Mouse (Mus musculus) naive thymus-derived CD4-positive, alpha-beta T cell, adult 2 months (primary cell): ENCODE results near the gene Cyb561d1.

ENCODE experiments used
- DNase-seq: peaks from one replicate; pipeline ENCODE4 v3.0.0-alpha.2; 2011; ENCODE audit warnings: low read depth

Cyb561d1 gene

DNA sequence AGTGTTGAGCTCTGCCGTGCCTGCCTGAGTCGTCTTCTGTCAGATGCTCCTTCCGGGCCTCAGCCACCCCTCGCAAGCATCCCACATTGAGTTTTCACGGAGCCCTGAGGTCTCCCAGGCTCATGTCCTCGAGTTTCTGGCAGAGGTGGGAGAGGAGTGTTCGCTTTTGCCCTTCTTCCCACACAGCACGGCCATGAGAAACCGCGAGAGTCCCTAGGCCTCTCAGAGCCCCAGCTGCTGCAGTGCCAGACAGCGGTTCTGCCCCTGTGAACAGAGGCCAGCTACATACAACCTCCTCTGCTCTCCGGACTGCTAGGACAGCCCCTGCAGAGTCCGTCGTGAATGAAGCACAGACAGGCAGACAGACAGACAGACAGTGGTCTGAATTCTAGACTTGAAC is 33.5 kb downstream of the Cyb561d1 start:
- DNase-seq: no peak

DNA sequence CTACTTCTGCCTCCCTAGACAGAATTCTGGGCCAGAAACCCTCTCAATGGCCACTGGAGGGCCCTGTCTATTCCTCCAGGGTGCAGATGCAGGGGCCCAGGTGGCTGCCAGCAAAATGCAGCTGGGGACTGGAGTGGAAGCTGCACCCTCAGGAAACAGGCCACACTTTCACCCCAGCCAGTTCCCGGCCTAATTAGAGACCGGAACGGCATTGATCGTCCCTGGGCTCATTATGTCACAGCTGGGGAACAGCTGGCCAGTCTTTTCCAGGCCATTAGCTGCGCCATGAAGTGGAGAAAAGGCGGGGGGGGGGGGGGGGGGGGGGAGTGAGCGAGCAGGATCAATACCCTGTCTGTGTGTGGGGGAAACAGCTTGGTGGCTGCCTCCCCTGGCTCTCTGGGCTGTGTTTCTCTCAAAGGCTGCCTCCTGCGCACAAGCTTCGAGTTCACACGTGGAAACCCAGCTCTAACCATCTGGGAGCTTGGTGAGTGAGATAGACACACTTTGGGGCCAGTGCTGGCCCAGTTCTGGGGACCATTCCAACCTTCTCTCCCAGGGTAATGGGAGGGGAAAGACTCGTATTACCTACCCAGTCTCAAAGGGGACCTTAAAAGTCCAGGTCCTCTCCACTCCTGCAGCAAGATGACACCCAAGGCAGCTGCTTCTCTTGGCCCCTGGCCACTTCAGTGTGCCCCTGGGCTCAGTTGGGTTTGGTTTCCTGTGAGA is 34.4 kb downstream of the Cyb561d1 start:
- no peak for DNase-seq

DNA sequence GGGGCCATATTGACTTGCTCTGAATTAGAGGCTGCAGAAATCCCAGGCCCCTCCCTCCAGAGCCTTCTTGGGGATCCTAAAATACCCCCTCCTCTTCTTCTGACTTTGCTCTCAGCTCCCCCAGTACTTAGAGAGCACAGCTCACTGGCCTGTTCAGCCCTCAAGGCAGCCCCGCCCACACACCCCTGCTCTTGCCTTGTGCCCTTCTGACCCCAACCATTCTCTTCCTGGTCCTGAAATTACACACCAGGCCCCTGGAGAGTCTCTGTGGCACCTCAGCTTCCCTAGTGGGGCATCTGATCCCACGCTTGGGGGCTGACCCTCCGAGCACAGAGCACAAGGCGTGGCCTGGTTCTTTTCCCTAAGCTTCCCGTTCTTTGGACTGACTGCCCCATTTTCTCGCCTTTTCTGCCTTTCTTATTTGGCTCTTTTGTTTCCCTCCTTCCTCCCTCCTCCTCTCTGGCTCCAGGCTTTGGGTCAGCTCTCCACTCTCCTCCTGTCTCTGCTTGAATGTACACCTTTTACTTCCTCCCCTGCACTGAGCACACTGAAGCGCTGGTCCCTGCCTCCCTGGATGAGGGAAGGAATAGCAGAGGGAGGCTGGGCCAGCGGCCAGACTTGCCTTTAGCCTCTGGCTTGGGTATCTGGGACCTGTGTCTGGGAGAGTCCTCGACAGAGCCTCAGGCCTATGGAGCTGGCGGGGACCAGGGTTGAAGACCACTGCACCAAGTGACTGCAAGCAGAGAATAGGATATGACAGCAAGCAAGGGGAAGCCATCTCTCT is 35.3 kb downstream of the Cyb561d1 start:
- no peak for DNase-seq

DNA sequence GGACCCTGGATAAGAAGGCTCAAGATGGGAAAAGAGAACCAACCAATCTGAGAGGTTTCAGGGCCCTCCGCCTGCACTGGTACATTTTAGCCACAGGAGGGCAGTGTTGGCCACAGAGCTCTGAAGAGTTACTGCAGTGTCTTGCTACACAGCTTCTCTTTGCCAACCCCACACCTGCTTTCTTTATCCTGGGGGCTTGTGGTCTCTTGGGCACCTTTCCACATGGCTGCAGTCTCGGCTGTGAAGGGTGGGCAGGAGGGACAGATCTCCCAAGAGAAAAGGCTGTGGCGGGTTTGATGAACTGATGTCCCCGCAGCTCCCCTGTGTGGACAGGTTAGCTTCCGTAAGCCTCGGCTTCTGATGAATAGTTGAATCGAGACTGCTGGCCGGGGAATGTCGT is 36.2 kb downstream of the Cyb561d1 start:
- DNase-seq: peak; percentile 84

DNA sequence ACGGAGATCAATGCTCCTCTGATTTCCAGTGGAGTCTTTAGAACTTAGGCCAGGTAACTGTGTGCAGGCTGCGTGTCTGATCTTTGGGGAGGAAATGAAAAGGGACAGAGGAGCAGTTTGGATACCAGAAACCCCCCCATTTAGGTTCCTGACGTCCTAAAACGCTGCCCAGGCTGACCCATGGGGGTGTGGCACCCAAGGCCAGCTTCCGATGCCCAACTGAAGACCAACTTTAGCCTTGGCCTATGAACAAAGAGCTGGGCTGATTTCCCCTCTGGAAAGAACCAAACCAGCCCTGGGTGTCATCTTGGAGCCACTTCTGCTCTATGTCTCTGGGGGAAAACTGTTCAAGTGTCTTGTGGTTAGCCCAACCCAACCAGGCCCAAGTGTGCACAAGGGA is 36.9 kb downstream of the Cyb561d1 start:
- DNase-seq: no peak

DNA sequence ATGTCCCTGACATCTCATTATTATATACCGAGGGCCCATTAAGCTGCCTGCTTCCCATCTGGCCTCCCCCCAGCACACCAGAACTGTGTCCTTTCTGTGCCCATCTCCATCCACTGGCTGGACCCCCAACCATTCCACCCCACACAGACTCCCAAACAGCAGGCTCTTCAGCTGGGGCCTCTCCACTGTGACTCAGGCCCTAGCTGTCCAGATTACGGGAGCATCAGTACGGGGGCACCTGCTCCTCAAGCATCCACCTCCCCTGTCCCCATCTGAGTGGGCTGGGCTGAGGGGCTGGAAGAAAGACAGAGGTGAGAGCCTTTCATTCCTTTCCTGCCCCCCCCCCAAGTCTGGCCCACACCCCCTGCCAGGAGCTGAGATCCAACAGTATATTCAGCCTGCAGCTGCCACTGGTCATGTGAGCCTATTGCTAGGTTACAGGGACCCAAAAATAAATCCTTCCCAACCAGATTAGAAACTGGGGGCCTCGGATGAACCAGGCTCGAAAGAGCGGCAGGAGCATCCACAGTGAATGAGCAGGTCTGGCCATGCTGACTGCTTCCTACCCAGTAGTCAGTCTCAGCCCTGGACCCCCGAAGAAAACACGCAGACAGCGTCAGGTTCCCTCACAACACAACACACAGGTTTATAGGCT is 42.5 kb downstream of the Cyb561d1 start:
- no peak for DNase-seq

DNA sequence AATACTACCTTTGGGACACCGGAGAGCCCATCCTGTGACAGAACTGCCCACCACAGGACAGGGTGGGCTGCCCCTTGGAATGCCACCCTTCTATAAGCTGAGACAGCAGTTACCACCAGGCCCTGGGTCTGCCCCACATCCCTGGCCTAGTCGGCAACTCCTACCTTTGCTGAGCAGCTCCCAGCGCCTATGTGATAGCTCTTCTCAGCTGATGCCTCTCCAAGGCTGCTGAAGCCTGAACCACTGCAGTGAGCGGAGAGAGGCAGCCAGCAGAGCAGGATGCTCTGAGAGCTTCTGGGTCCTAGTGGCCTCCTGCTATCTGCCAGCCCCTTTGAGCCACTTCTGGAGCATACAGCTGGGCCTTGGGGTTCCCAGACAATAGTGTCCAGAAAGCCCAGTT is 46.4 kb downstream of the Cyb561d1 start, which contains the start of gene Gpr61:
TSS of gene Gpr61 (minus strand) at position 227 of the 400 bp plus-strand sequence.
- no peak for DNase-seq

DNA sequence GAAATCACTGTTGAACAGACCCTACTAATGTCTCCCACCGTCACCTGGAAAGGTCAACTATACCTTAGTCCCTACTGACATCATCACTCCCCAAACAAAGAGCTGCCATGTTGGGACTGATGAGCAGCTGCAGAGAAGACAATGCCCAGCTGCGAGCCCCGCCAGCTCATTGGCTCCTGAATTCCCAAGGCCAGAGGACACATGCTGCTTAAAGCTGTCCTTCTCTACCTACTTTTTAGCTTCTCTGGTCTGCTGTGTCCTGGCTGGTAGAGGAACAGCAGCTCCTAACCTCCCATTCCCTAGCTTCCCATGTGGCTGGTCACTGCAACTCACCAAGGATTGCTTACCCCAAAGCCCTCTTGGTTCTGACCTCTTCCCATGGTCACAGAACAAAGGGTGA is 48.7 kb downstream of the Cyb561d1 start:
- DNase-seq: no peak

DNA sequence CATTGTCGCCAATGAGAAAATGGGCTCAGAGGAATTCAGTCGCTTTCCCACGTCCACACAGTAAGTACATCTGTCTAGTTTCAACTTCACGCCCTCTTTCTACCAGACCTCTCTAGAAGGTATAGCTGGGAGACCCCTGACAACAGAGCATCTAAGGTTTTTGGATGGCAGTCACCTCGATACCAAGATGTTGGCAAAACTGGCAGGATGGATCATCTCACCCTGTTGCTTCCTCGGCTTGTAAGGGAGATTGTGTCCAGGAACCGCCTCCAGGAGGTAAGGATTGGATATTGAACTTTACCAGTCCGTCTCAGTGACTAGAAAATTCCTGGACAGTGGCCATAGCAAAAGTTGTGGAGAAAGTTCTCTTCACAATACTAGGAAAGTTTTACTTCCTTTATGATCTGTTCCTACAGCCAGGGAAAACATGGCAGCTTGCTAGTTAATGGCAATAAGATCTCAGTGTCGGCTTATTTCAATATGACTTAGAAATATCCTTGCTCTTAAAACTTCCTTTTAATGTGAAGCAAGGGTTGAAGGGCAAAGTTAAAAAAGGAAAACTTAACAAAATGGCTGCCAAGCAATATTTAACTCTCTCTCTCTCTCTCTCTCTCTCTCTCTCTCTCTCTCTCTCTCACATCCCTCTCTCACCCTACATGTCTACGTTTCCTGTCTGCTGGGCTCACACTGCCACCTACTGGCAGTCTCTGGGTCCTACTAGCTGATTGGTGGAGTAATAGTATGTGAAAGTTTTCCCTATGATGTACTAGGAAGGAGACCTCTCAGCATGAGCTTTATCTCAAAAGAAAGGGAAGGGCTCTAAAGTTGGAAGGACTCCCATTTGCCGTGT is 53.4 kb downstream of the Cyb561d1 start:
- peak; percentile 95 for DNase-seq

DNA sequence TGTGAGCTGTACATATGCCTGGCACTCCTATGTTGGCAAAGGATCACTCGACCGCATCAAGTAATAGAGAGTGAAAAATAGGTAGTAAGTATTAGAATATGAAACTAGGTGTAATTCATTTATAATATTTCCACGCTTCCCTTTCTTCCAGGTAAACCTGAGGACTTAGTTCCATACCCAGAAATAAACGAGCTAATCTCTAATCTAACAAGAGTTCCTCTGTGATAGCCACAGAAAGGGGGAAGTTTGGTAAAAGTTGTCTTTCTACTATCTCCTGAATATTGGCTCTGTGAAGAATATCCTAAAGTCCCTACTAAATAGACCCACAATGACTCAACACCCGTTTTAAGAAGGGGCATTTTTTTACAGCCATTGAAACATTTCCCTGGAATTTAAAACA is 54.3 kb downstream of the Cyb561d1 start:
- no peak for DNase-seq
